Mouse (Mus musculus) ES-E14 (cell line): ENCODE measurements at regions not wholly inside any gene's neighbourhood (a gene's known extent, or its start where the extent isn't known, plus 50 kb on each side); places are given as distances from the start of the nearest gene placed in this dataset.

Source experiments
- DNase-seq: peaks from one replicate; pipeline ENCODE4 v3.0.0-alpha.2; 2013; ENCODE audit warnings: low read depth, low spot score
- H3K27ac ChIP-seq: 2 replicates; pipeline ENCODE4 v1.5.1; 2012; ENCODE audit warnings: low read depth, mild to moderate bottlenecking, low read length, moderate library complexity, mixed read lengths; ENCODE audit not compliant: poor library complexity, insufficient read depth, severe bottlenecking
- H3K36me3 ChIP-seq: 2 replicates; pipeline ENCODE4 v1.6.1; 2012; ENCODE audit warnings: mild to moderate bottlenecking, low read length, moderate library complexity, mixed read lengths; ENCODE audit not compliant: control insufficient read depth, poor library complexity, insufficient read depth, severe bottlenecking
- H3K4me1 ChIP-seq, 2 experiments: fragments of 150-350 bp in 1 of 2; sonication (generic) in 1 of 2; 2 replicates each; pipeline ENCODE4 v1.6.1; 2012; ENCODE audit warnings: low read length in 2 of 2, mild to moderate bottlenecking in 1 of 2, mixed read lengths in 1 of 2; ENCODE audit not compliant: control insufficient read depth in 2 of 2, insufficient read depth in 2 of 2, poor library complexity in 1 of 2
- H3K4me3 ChIP-seq, 2 experiments: fragments of 150-350 bp in 1 of 2; sonication (generic) in 1 of 2; 2 replicates each; pipeline ENCODE4 v1.5.1; 2012; ENCODE audit warnings: low read length in 2 of 2, low read depth in 1 of 2, mild to moderate bottlenecking in 1 of 2, mixed read lengths in 1 of 2; ENCODE audit not compliant: insufficient read depth in 1 of 2, poor library complexity in 1 of 2, severe bottlenecking in 1 of 2
- H3K9ac ChIP-seq: 2 replicates; pipeline ENCODE4 v1.6.1; 2012; ENCODE audit warnings: low read depth, mild to moderate bottlenecking, low read length, mixed read lengths; ENCODE audit not compliant: poor library complexity, insufficient read depth, severe bottlenecking
- H3K9me3 ChIP-seq: fragments of 150-350 bp; sonication (generic); 2 replicates; pipeline ENCODE4 v1.6.1; 2012; ENCODE audit warnings: low read depth, mild to moderate bottlenecking, low read length; ENCODE audit not compliant: control insufficient read depth, insufficient read depth
- CHD2 ChIP-seq: IDR thresholded peaks from 2 replicates; pipeline ENCODE4 v1.6.1; 2014; ENCODE audit warnings: mild to moderate bottlenecking, low read depth, low read length, inconsistent platforms
- HCFC1 ChIP-seq: IDR thresholded peaks from 2 replicates; pipeline ENCODE4 v1.6.1; 2012; ENCODE audit warnings: low read length, inconsistent platforms, borderline replicate concordance; ENCODE audit not compliant: insufficient read depth
- MAFK ChIP-seq: IDR thresholded peaks from 2 replicates; pipeline ENCODE4 v1.6.1; 2014; ENCODE audit warnings: mild to moderate bottlenecking, low read depth, low read length, inconsistent platforms; ENCODE audit not compliant: insufficient read depth
- ZC3H11A ChIP-seq: IDR thresholded peaks from 2 replicates; pipeline ENCODE4 v1.6.1; 2012; ENCODE audit warnings: low read depth, mild to moderate bottlenecking, inconsistent platforms, low read length, borderline replicate concordance
- ZNF384 ChIP-seq: IDR thresholded peaks from 2 replicates; pipeline ENCODE4 v1.6.1; 2012; ENCODE audit warnings: low read depth, low read length, inconsistent platforms
- in situ Hi-C, 2 experiments: fragments of 600-800 bp; cut with MboI; formaldehyde crosslinking; loops; one replicate each; pipeline ENCODE4 v1.15.1; 2025; ENCODE audit warnings: low sequenced_read_pairs in 2 of 2, inconsistent platforms in 1 of 2; ENCODE audit not compliant: unreplicated experiment in 2 of 2

DNA sequence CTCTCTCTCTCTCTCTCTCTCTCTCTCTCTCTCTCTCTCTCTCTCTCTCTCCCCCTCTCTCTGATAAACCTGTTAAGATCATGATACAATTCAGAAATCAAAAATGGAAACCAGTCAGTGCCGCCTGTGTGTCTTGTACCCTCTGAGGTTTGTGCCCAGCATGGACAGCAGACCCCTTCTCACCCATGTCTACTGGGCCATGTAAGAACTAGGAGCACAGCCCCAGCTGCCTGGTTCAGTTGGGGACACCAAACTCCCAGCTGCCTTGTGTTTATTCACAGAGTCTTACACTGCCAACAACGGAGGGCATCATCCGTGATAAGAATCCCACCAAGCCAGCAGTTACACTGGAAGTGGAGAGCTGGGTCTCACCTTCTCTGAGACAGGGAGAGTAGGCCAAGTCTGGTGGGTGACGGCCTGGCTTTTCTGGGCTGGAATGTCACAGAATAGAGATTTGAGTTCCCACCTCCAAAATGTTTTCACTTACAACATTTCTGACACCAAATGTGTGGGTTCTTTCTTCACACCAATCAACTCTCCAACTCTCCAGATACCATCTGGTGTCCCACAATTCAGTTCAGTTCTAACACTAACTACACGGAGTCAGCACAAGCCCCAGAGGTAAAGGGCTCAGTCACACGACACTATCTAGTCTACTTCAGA lies 92.2 kb upstream of the Oxgr1 start:
- Histone ChIP-seq H3K9ac (no peak overlapping the region), H3K36me3 (no peaks in the 10 kb centered on the region), H3K4me3 (no peak overlapping the region), H3K9me3 (no peaks in the 10 kb centered on the region), H3K4me1 (peaks cover 2% of the 10 kb centered on the region in 2 experiments; a peak in 2 of 4 replicates), H3K27ac (no peak overlapping the region)
- TF ChIP-seq ZNF384 (no peak), MAFK (no peak), ZC3H11A (no peak), CHD2 (no peak), HCFC1 (no peak)
- DNase-seq, result no peak
- in situ Hi-C loops, result no loop called here

DNA sequence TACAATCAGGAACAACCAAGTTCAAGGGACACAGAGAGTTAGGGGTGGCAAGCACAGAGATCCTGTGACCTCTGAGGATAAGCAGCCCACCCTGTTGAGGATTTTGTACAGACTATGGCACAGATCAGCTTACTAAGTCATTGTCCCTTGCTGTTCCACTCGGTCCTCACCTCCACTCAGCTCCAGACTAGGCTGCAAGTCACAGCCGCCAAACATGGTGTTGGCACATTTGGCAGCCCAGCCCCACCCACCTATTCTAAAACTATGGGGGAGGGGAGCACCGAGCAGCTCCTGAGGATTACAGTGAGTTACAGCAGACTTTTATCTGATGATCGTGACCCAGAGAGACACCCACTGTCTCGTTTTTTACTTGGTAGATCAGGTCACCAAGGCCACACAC lies 93.0 kb upstream of the Oxgr1 start:
- no peaks in the 10 kb centered on the region for H3K36me3 ChIP-seq
- H3K9ac ChIP-seq, result no peak overlapping the region
- H3K4me3 ChIP-seq, result no peak overlapping the region
- TF ChIP-seq ZNF384, result no peak
- TF ChIP-seq MAFK, result no peak
- TF ChIP-seq CHD2, result no peak
- no peak for TF ChIP-seq HCFC1
- TF ChIP-seq ZC3H11A, result no peak
- in situ Hi-C loops, result no loop called here
- H3K9me3 ChIP-seq, result no peaks in the 10 kb centered on the region
- DNase-seq, result no peak
- no peak overlapping the region for H3K27ac ChIP-seq
- H3K4me1 ChIP-seq, result peaks cover 2% of the 10 kb centered on the region in 2 experiments; a peak in 2 of 4 replicates

DNA sequence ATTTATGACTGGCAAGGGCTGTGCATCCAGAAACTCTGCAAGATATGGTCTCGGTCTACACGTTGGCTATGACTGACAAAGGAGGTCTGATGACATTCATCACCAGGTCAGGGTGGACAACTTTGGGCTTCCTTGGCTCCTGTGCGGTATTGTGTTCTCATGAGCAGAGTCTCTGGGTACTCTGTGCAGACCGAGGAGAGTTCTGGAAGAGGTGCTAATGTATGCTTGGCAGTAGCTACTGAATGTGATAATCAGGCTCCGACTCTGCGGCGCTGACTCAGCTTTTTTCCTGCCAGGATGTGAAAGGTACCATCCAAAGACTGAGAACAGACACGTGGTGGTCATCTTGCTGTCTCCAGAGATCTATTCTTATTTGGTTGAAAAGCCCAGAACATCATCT lies 94.5 kb upstream of the Oxgr1 start:
- in situ Hi-C loops, result no loop called here
- H3K9ac ChIP-seq, result no peak overlapping the region
- no peak overlapping the region for H3K4me3 ChIP-seq
- TF ChIP-seq MAFK (peak; percentile 89), ZC3H11A (no peak), CHD2 (no peak), ZNF384 (no peak), HCFC1 (no peak)
- H3K4me1 ChIP-seq, result peaks cover 2% of the 10 kb centered on the region in 2 experiments; a peak in 2 of 4 replicates
- no peak overlapping the region for H3K27ac ChIP-seq
- no peaks in the 10 kb centered on the region for H3K9me3 ChIP-seq
- no peaks in the 10 kb centered on the region for H3K36me3 ChIP-seq
- no peak for DNase-seq

DNA sequence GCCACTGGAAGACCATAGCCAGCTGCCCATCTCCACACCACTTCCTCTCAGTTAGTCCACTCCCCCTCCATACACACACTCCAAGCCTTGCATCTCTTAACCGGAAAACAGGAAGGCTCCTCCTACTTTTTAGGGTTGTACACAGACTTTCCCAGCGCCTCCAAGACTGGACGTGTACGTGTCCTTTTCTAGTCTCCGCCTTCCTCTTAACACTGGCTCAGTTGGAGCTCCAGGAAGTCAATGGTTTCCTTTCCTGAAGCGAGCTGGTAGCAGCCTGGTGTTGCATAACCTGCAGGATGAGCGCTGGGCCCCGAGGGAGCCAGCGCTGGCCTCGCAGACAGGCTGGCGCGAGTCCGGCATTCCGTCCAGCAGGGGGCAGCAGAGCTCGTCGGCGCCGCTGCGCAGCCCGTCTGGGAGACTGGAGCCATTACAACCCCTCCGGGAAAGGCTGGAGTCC lies 95.5 kb upstream of the Oxgr1 start:
- H3K27ac ChIP-seq, result no peak overlapping the region
- H3K4me3 ChIP-seq, result peak overlapping the region in 1 of 2 experiments; percentile 31; a peak in 2 of 4 replicates
- no peak for TF ChIP-seq CHD2
- TF ChIP-seq ZNF384, result no peak
- TF ChIP-seq HCFC1, result 0 out of 2 replicates have a peak, but pooled peaks have one; percentile 36
- peak; percentile 87; the same call in 1 of the 2 replicates for TF ChIP-seq ZC3H11A
- TF ChIP-seq MAFK, result no peak
- no peaks in the 10 kb centered on the region for H3K36me3 ChIP-seq
- H3K9me3 ChIP-seq, result no peaks in the 10 kb centered on the region
- DNase-seq, result peak; percentile 56
- in situ Hi-C loops, result no loop called here
- H3K9ac ChIP-seq, result no peak overlapping the region
- H3K4me1 ChIP-seq, result peaks cover 2% of the 10 kb centered on the region in 2 experiments; a peak in 2 of 4 replicates
